Mouse (Mus musculus): ENCODE results near the gene Tlx2. TPM values are rescaled to one million over a fixed set of nuclear protein-coding genes. Genes with fewer than 3 reads are reported as not detected.

Tlx2 gene
- polyA plus RNA-seq, 1 experiment from 2014 or later, result 30.4 TPM

GRCm38 (mm10) chr6:83053136-83053960 lies 16.7 kb downstream of the Tlx2 start:
- Histone ChIP-seq H3K9me3 (ENCODE audit: control insufficient read depth, low read length) (no peaks in the 10 kb centered on the region), H3K4me3 (ENCODE audit: low read depth, low read length) (peak overlapping the region; percentile 96), H3K9ac (ENCODE audit: low read length) (peak overlapping the region; percentile 92), H3K36me3 (ENCODE audit: control insufficient read depth, insufficient read depth, low read length) (peaks cover 3% of the 10 kb centered on the region), H3K27ac (ENCODE audit: low read depth, low read length) (0 out of 2 replicates have a peak overlapping the region, but pooled peaks have one; percentile 17), H3K4me2 (ENCODE audit: low read depth) (peak overlapping the region; percentile 87), H3K4me1 (ENCODE audit: control insufficient read depth, insufficient read depth, low read length) (peaks cover 15% of the 10 kb centered on the region), H3K27me3 (ENCODE audit: control insufficient read depth, insufficient read depth, low read length) (no peaks in the 10 kb centered on the region)
- 3% methylated on average over 26 of the region's 26 CpGs for WGBS
- peak; percentile 60 for DNase-seq (ENCODE audit: low spot score)
- peak; percentile 4; the same call in 1 of the 2 replicates for ATAC-seq (ENCODE audit: insufficient read depth, low FRiP score, low TSS enrichment)

- ATAC-seq (ENCODE audit: insufficient read depth, low FRiP score, low TSS enrichment), result no peak
- 70% methylated on average over 10 of the region's 10 CpGs for WGBS
- Histone ChIP-seq H3K9ac (ENCODE audit: low read length) (no peak overlapping the region), H3K27me3 (ENCODE audit: control insufficient read depth, insufficient read depth, low read length) (no peaks in the 10 kb centered on the region), H3K4me1 (ENCODE audit: control insufficient read depth, insufficient read depth, low read length) (peaks cover 9% of the 10 kb centered on the region), H3K36me3 (ENCODE audit: control insufficient read depth, insufficient read depth, low read length) (peaks cover 3% of the 10 kb centered on the region; the same call in 1 of the 2 replicates), H3K27ac (ENCODE audit: low read depth, low read length) (no peak overlapping the region), H3K4me2 (ENCODE audit: low read depth) (no peak overlapping the region), H3K9me3 (ENCODE audit: control insufficient read depth, low read length) (no peaks in the 10 kb centered on the region), H3K4me3 (ENCODE audit: low read depth, low read length) (no peak overlapping the region)
- no peak for DNase-seq (ENCODE audit: low spot score)
Measured at GRCm38 (mm10) chr6:83049367-83049766, 20.7 kb downstream of the Tlx2 start.

- 73% methylated on average over 9 of the region's 9 CpGs for WGBS
- no peaks in the 10 kb centered on the region for H3K36me3 ChIP-seq (ENCODE audit: control insufficient read depth, insufficient read depth, low read length)
Measured at GRCm38 (mm10) chr6:83044742-83045141, 25.4 kb downstream of the Tlx2 start.

GRCm38 (mm10) chr6:83043993-83044392 lies 26.1 kb downstream of the Tlx2 start:
- Histone ChIP-seq H3K9me3 (ENCODE audit: control insufficient read depth, low read length) (no peaks in the 10 kb centered on the region), H3K27me3 (ENCODE audit: control insufficient read depth, insufficient read depth, low read length) (no peaks in the 10 kb centered on the region), H3K4me1 (ENCODE audit: control insufficient read depth, insufficient read depth, low read length) (no peaks in the 10 kb centered on the region), H3K9ac (ENCODE audit: low read length) (no peak overlapping the region), H3K4me3 (ENCODE audit: low read depth, low read length) (no peak overlapping the region), H3K36me3 (ENCODE audit: control insufficient read depth, insufficient read depth, low read length) (no peaks in the 10 kb centered on the region), H3K27ac (ENCODE audit: low read depth, low read length) (no peak overlapping the region), H3K4me2 (ENCODE audit: low read depth) (no peak overlapping the region)
- 85% methylated on average over 5 of the region's 5 CpGs for WGBS
- DNase-seq (ENCODE audit: low spot score) (no peak), ATAC-seq (ENCODE audit: insufficient read depth, low FRiP score, low TSS enrichment) (no peak)

More at GRCm38 (mm10) chr6:83044742-83045141, 25.4 kb downstream of the Tlx2 start:
- Histone ChIP-seq H3K27ac (ENCODE audit: low read depth, low read length) (no peak overlapping the region), H3K4me2 (ENCODE audit: low read depth) (no peak overlapping the region), H3K27me3 (ENCODE audit: control insufficient read depth, insufficient read depth, low read length) (no peaks in the 10 kb centered on the region), H3K9me3 (ENCODE audit: control insufficient read depth, low read length) (no peaks in the 10 kb centered on the region), H3K4me1 (ENCODE audit: control insufficient read depth, insufficient read depth, low read length) (no peaks in the 10 kb centered on the region), H3K4me3 (ENCODE audit: low read depth, low read length) (no peak overlapping the region), H3K9ac (ENCODE audit: low read length) (no peak overlapping the region)
- ATAC-seq (ENCODE audit: insufficient read depth, low FRiP score, low TSS enrichment), result no peak
- no peak for DNase-seq (ENCODE audit: low spot score)

GRCm38 (mm10) chr6:83043561-83043960 lies 26.5 kb downstream of the Tlx2 start:
- no peaks in the 10 kb centered on the region for H3K9me3 ChIP-seq (ENCODE audit: control insufficient read depth, low read length)
- no peak overlapping the region for H3K4me3 ChIP-seq (ENCODE audit: low read depth, low read length)
- DNase-seq (ENCODE audit: low spot score), result no peak
- H3K4me1 ChIP-seq (ENCODE audit: control insufficient read depth, insufficient read depth, low read length), result no peaks in the 10 kb centered on the region
- no peak overlapping the region for H3K9ac ChIP-seq (ENCODE audit: low read length)
- H3K36me3 ChIP-seq (ENCODE audit: control insufficient read depth, insufficient read depth, low read length), result no peaks in the 10 kb centered on the region
- H3K27me3 ChIP-seq (ENCODE audit: control insufficient read depth, insufficient read depth, low read length), result no peaks in the 10 kb centered on the region
- 76% methylated on average over 6 of the region's 6 CpGs for WGBS
- H3K4me2 ChIP-seq (ENCODE audit: low read depth), result no peak overlapping the region
- no peak for ATAC-seq (ENCODE audit: insufficient read depth, low FRiP score, low TSS enrichment)
- H3K27ac ChIP-seq (ENCODE audit: low read depth, low read length), result no peak overlapping the region

- no peak for ATAC-seq (ENCODE audit: insufficient read depth, low FRiP score, low TSS enrichment)
- no peak for DNase-seq (ENCODE audit: low spot score)
- Histone ChIP-seq H3K9me3 (ENCODE audit: control insufficient read depth, low read length) (no peaks in the 10 kb centered on the region), H3K27ac (ENCODE audit: low read depth, low read length) (no peak overlapping the region), H3K4me3 (ENCODE audit: low read depth, low read length) (no peak overlapping the region), H3K9ac (ENCODE audit: low read length) (no peak overlapping the region), H3K4me1 (ENCODE audit: control insufficient read depth, insufficient read depth, low read length) (no peaks in the 10 kb centered on the region), H3K4me2 (ENCODE audit: low read depth) (no peak overlapping the region), H3K36me3 (ENCODE audit: control insufficient read depth, insufficient read depth, low read length) (no peaks in the 10 kb centered on the region), H3K27me3 (ENCODE audit: control insufficient read depth, insufficient read depth, low read length) (no peaks in the 10 kb centered on the region)
- 75% methylated on average over 5 of the region's 5 CpGs for WGBS
Measured at GRCm38 (mm10) chr6:83040601-83041000, 29.5 kb downstream of the Tlx2 start.

GRCm38 (mm10) chr6:83038496-83039012 lies 31.5 kb downstream of the Tlx2 start:
- no peaks in the 10 kb centered on the region for H3K36me3 ChIP-seq (ENCODE audit: control insufficient read depth, insufficient read depth, low read length)
- H3K27ac ChIP-seq (ENCODE audit: low read depth, low read length), result no peak overlapping the region
- H3K4me3 ChIP-seq (ENCODE audit: low read depth, low read length), result peak overlapping the region; percentile 10; the same call in 1 of the 2 replicates
- H3K4me2 ChIP-seq (ENCODE audit: low read depth), result peak overlapping the region; percentile 43
- H3K27me3 ChIP-seq (ENCODE audit: control insufficient read depth, insufficient read depth, low read length), result no peaks in the 10 kb centered on the region
- H3K9ac ChIP-seq (ENCODE audit: low read length), result peak overlapping the region; percentile 49
- H3K9me3 ChIP-seq (ENCODE audit: control insufficient read depth, low read length), result no peaks in the 10 kb centered on the region
- DNase-seq (ENCODE audit: low spot score), result peak; percentile 87
- WGBS, result 7% methylated on average over 24 of the region's 24 CpGs
- peak; percentile 55; the same call in 1 of the 2 replicates for ATAC-seq (ENCODE audit: insufficient read depth, low FRiP score, low TSS enrichment)
- H3K4me1 ChIP-seq (ENCODE audit: control insufficient read depth, insufficient read depth, low read length), result peaks cover 2% of the 10 kb centered on the region; the same call in 1 of the 2 replicates

GRCm38 (mm10) chr6:83037188-83037587 lies 32.9 kb downstream of the Tlx2 start:
- Histone ChIP-seq H3K4me1 (ENCODE audit: control insufficient read depth, insufficient read depth, low read length) (peaks cover 7% of the 10 kb centered on the region; the same call in 1 of the 2 replicates), H3K4me2 (ENCODE audit: low read depth) (no peak overlapping the region), H3K4me3 (ENCODE audit: low read depth, low read length) (no peak overlapping the region), H3K36me3 (ENCODE audit: control insufficient read depth, insufficient read depth, low read length) (no peaks in the 10 kb centered on the region), H3K27me3 (ENCODE audit: control insufficient read depth, insufficient read depth, low read length) (peaks cover 3% of the 10 kb centered on the region), H3K9ac (ENCODE audit: low read length) (no peak overlapping the region), H3K27ac (ENCODE audit: low read depth, low read length) (no peak overlapping the region), H3K9me3 (ENCODE audit: control insufficient read depth, low read length) (no peaks in the 10 kb centered on the region)
- WGBS, result 77% methylated on average over 8 of the region's 8 CpGs
- ATAC-seq (ENCODE audit: insufficient read depth, low FRiP score, low TSS enrichment) (no peak), DNase-seq (ENCODE audit: low spot score) (no peak)

All from neural tube, embryonic 11.5 days (tissue).